Mouse (Mus musculus) adrenal gland, postnatal 4 days (tissue): Measurements from ENCODE around the gene Kcnk16. TPM values are rescaled to one million over a fixed set of nuclear protein-coding genes. Genes with fewer than 3 reads are reported as not detected.

Experiments
- DNase-seq, 2 experiments: peaks; one replicate each; pipeline ENCODE4 v3.0.0; 2021 to 2022; ENCODE audit warnings: low spot score in 2 of 2, mixed read lengths in 2 of 2
- total RNA-seq, 2 experiments: library from RNA; stranded (reverse); gene quantifications; 2 replicates each; pipeline ENCODE4 v1.2.3; 2021

The Kcnk16 gene
- total RNA-seq, 2 experiments from 2014 or later, result 0.14 to 3.5 TPM

DNA sequence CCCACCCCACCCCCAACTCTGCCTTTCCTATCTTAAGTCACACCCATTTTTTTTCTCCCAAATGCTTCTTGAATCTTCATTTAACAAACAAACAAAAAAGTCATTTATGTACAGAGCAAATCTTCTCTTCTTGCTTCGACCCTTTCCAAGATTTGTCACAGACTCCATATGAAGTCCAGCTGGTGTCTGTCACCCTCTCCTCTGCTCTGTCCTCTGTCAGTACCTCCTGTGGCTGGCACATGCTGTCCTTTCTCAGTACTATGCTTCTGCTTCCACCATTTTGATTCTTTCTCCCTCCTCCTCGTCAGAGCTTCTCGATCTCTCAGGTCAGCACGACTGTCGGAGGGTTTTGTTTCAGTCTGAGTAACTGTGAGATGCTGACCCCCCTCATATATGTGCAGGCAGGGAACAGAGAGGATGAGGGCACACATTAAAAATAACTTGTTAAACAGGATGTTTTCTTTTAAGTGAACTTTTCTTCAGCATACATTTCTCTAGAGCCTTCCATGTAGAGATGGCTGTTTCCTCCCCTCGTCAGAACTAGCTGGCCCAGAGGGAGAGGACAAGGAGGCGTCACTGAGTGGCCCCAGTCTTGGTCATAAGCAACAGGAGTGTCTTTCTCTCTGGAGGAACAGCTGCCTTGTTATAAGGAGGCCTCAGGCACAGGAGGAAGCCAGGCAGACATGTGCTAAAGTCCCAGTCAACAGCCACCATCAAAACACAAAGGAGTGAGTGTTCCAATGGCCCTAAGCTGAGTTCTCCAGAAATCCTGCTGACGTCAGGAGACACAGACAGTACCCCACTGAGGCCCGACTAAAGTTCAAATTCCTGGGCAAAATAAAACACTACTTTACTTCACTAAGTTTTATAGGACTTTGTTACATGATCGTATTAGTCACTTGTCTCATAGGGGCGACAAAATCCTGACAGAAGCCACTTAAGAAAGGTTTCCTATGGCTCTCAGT lies 35.7 kb downstream of the Kcnk16 start:
- no peak for DNase-seq

DNA sequence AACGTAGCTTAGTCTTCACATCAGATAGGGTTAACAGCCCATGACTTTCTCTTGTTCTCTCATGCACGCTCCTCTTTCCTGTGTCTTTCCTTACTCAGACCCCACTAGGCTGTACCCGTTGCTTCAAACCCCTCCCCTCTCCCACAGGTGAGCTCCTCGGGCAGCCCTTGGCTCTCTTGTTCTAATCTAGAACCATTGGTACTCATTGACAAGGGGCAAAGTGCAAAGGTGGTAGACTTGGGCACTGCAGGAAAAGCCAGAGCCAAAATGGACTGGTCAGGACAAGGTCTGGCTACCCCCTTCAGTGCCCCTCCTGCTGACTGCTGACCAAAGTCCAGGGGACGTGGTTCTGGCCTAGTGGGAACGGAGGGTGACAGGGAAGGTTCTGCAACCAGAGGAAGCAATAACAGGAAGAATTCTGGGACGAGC lies 38.9 kb downstream of the Kcnk16 start:
- no peak for DNase-seq

GRCm38 (mm10) chr14:20229437-20229836 lies 39.6 kb downstream of the Kcnk16 start:
- no peak for DNase-seq

DNA sequence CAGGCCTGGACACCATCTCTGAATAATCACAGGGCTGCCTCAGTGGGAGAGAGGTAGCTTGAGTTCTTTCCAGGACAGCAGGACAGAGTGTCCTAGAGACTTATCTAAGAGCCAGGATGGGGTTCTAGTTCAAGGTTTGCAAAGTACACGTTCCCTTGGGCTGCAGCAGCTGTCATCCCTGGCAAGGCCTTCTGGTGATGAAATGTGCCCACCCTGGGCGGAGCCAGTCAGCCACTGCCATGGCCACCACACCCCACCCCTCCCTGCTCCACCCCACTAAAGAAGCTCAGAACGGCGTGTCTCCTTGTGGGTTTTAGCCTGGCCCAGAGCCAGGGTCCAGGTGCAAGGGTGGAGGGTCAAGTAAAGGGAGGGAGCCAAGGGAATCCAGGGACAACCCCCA lies 40.7 kb downstream of the Kcnk16 start:
- peak in 1 of 2 experiments; percentile 30 for DNase-seq

GRCm38 (mm10) chr14:20226982-20227381 lies 42.0 kb downstream of the Kcnk16 start:
- no peak for DNase-seq

GRCm38 (mm10) chr14:20226488-20226887 lies 42.5 kb downstream of the Kcnk16 start:
- no peak for DNase-seq

GRCm38 (mm10) chr14:20225525-20225924 lies 43.5 kb downstream of the Kcnk16 start:
- DNase-seq, result no peak

DNA sequence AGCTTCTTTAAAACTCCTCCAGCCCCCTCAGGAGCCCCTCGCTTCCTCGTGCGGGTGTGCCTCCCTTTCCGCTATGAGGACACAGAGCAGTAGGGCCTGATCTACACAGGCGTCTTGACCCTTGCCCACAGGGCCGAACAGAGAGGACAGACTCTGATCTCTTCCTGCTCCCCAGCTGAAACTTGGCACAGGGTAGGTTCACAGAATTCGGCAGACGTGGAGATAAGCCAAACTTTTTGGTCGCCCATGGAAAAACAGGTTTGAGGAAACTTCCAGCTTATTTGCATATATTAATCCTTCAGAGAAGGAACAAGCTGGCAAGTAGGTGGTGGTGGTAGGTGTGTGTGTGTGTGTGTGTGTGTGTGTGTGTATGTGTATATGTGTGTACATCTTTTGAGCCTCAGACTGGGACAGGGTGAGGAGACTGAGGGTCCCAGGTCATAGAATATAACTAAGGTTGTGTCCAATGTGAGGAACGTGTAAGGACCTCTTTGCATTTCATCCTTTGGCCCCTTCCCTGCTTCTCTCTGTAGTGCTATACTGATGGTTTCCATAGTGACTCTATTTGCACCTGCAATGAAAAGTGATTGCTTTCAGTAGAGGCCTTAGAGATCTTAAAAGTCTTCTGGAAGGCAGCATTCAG lies 44.3 kb downstream of the Kcnk16 start:
- no peak for DNase-seq

- DNase-seq, result no peak
Observed at GRCm38 (mm10) chr14:20224163-20224562, 44.8 kb downstream of the Kcnk16 start.

GRCm38 (mm10) chr14:20223253-20223652 lies 45.7 kb downstream of the Kcnk16 start:
- DNase-seq, result no peak

GRCm38 (mm10) chr14:20221083-20221482 lies 47.9 kb downstream of the Kcnk16 start:
- DNase-seq, result no peak

DNA sequence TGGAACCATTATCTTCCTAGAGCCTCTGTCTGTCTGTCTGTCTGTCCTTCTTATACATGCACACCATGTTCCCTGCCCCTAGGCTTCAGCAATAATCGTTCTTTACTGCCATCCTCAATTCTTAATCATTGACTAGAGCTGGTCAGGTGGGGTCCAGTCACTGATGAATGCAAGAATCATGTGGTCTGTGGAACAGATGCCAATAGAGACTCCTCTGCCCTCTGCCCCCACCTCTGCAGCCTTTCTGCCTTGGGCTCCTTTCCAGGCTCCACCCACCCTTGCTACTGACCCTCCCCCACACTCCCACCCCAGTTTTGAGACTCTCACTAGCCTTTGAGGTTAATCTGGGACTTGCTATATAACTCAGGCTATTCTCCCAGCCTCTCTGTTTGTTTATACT lies 49.1 kb downstream of the Kcnk16 start:
- no peak for DNase-seq

DNA sequence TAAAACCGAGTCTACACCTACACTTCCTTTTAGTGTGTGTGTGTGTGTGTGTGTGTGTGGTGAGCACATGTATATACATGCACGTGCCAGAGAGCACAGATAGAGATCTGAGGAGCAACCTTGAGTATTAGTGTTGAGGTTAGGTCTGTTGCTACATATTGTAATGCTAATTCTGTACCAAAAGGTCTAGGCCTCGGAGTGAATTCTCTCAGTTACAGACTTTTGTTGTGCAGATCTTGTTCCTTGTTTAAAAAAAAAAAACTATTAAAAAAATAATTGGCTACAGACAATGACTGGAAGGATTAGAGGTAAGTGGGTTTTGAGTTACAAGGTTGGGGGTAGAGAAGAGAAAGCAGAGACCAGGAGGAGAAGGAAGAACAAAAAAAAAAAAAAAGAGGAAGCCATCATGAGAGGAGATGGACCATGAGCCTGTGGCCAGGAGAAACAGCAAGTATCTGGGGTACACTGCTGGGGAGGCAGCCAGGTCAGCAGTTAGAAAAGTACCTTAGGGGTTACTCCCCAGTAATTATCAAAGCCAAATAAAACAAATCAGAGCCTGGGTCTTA lies 51.6 kb downstream of the Kcnk16 start:
- DNase-seq, result no peak

- DNase-seq, result no peak
Observed at GRCm38 (mm10) chr14:20216561-20217298, 52.3 kb downstream of the Kcnk16 start.

DNA sequence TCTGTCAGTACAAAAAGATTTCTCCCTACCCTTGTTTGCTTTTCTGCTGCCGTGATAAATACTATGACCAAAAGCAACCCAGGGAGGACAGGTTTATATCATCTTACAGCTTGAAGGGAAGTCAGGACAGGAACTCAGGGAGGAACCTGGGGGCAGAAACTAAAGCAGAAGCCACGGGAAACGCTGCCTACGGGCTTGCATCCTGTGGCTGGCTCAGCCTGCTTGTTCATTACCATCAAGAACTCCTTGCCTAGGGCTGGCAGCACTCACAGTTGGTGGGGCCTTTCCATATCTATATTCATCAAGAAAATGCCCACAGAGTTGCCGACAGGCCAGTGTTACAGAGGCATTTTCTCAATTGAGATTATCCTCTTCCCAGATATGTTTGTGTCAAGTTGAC lies 53.2 kb downstream of the Kcnk16 start:
- DNase-seq, result no peak

- no peak for DNase-seq
Observed at GRCm38 (mm10) chr14:20214125-20214524, 54.9 kb downstream of the Kcnk16 start.

DNA sequence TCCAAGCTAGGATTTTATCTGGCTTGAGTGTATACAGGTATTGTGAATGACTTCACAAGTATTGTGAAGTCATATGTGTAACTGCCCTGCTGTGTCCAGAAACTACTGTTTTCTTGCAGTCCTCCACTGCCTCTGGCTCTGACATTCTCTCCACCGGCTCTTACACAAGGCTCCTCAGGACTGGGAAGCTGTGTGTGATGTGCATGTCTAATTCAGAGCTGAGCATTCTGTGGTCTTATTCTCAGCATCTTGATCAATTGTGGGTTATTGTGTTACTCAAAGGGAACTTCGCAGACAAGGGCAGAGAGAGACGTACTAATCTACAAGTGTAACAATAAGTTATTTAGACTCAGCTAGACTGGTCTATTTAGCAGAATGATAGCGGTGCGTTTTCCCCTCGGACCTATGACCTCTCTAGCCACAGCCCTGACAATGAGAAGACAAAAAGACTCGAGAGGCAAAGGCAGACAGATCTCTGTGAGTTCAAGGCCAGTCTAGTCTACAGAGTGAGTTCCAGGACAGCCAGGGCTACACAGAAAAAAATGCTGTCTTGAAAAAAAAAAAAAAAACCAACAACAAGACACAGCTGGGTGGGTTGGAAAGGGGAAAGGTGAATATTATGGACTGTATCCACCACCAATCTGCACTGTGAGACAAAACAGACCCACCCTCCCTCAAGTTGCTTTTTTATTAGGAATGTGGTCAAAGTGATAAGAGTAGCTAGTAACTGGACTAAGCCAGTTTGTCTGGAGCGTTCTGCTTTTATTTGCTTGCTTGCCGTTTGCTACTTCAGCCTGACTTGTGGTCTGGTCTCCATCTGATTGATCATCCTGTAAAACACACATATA lies 57.0 kb downstream of the Kcnk16 start:
- DNase-seq, result no peak
